Mouse (Mus musculus) hindbrain, embryonic 15.5 days (tissue): ENCODE measurements at regions not wholly inside any gene's neighbourhood (a gene's known extent, or its start where the extent isn't known, plus 50 kb on each side); places are given as distances from the start of the nearest gene placed in this dataset.

Experiments
- ATAC-seq: fragments of 200-750 bp; cut with Nextera tagmentation; 2 replicates; pipeline ENCODE4 v1.8.0; 2017; ENCODE audit warnings: low read depth, moderate number of reproducible peaks, moderate TSS enrichment; ENCODE audit not compliant: low FRiP score
- H3K27ac ChIP-seq: fragments of 300-500 bp; sonication (generic); replicated peaks from 2 replicates; pipeline ENCODE4 v1.5.1; 2015; ENCODE audit warnings: mild to moderate bottlenecking, inconsistent platforms
- H3K27me3 ChIP-seq: fragments of 300-500 bp; sonication (generic); 2 replicates; pipeline ENCODE4 v1.6.1; 2015; ENCODE audit warnings: control low read depth, inconsistent platforms
- H3K36me3 ChIP-seq: fragments of 300-500 bp; sonication (generic); 2 replicates; pipeline ENCODE4 v1.6.1; 2015; ENCODE audit warnings: control low read depth, inconsistent platforms
- H3K4me1 ChIP-seq: fragments of 300-500 bp; sonication (generic); replicated peaks from 2 replicates; pipeline ENCODE4 v1.6.1; 2015; ENCODE audit warnings: control low read depth, inconsistent platforms
- H3K4me2 ChIP-seq: fragments of 300-500 bp; sonication (generic); 2 replicates; pipeline ENCODE4 v1.6.1; 2015; ENCODE audit warnings: moderate library complexity, mild to moderate bottlenecking, inconsistent platforms
- H3K4me3 ChIP-seq: fragments of 300-500 bp; sonication (generic); 2 replicates; pipeline ENCODE4 v1.5.1; 2015; ENCODE audit warnings: mild to moderate bottlenecking, inconsistent platforms
- H3K9ac ChIP-seq: fragments of 300-500 bp; sonication (generic); 2 replicates; pipeline ENCODE4 v1.6.1; 2015; ENCODE audit warnings: inconsistent platforms
- H3K9me3 ChIP-seq: fragments of 300-500 bp; sonication (generic); 2 replicates; pipeline ENCODE4 v1.6.1; 2016; ENCODE audit warnings: control low read depth, inconsistent platforms
- WGBS: fragments of 180-500 bp; shearing (Covaris S2); methylation state at CpG from one replicate; pipeline ENCODE4 v1.1.7; 2015; 5-methylcytosine and 5-hydroxymethylcytosine counted together

DNA sequence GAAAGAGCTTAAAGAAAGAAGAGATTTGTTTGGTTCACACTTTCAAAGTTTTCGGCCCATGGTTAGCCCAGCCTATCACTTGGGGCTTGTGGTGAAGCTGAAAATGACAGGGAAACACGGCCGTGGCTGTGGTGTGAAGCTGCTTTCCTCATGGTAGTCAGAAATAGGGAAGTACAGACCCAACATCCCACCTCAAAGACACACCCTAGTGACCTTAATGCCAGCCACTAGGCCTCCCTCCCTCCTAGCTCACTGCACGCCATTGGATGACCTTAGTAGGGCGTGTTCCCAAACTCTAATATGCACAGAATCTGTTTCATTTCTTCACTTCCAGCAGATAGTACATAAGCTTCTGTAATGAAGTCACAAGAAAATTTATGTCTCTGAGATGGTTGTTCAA is 93.4 kb upstream of the Nxt1 start:
- H3K9ac ChIP-seq = no peak overlapping the region
- no peak overlapping the region for H3K4me2 ChIP-seq
- no peak overlapping the region for H3K4me3 ChIP-seq
- no peaks in the 10 kb centered on the region for H3K9me3 ChIP-seq
- H3K27me3 ChIP-seq = no peaks in the 10 kb centered on the region
- no peaks in the 10 kb centered on the region for H3K4me1 ChIP-seq
- H3K36me3 ChIP-seq = no peaks in the 10 kb centered on the region
- no peak overlapping the region for H3K27ac ChIP-seq
- ATAC-seq = no peak
- 89% methylated on average over 5 of the region's 5 CpGs for whole genome bisulfite sequencing

DNA sequence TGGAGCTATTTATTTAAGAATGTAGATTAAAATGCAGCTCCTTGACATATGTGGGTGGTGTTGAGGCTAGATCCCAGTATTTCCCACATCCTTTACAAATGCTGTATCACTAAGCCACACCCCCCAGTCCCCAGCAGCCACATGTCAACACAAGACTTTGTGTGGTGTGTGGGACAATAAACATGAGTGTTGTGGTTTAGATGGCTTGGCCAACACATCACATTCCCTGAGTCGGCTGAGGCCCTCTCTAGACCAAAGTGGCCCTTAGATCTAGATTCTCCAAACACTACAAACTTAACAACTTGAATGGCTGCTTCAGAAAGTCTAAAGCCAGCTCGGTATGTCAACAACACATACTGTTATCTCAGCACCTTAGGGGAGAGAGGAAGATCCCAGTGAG is 94.2 kb upstream of the Nxt1 start:
- ATAC-seq = no peak
- H3K9me3 ChIP-seq = no peaks in the 10 kb centered on the region
- no peak overlapping the region for H3K27ac ChIP-seq
- WGBS = 81% methylated on average over 2 of the region's 2 CpGs
- no peaks in the 10 kb centered on the region for H3K27me3 ChIP-seq
- H3K4me1 ChIP-seq = no peaks in the 10 kb centered on the region
- H3K4me3 ChIP-seq = no peak overlapping the region
- no peak overlapping the region for H3K9ac ChIP-seq
- H3K36me3 ChIP-seq = no peaks in the 10 kb centered on the region
- no peak overlapping the region for H3K4me2 ChIP-seq

DNA sequence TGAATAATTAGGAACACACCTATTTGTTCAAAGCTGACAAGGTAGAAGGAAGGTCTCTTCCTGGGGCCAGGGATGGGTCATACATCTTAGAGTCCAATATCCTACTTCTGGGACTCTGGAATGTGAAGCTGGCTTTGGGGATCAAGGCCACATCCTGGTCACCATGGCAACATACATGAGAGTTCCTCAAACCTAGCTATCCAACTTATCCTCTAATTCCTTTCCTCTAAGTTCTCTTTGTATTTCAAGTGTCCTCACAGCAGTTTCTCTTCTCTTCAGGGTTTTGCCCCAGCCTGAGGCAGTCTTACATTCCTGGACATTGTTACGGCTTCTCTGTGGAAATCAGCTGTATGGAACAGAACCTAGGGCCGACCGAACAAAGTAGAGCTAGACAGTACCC is 97.0 kb upstream of the Nxt1 start:
- H3K4me1 ChIP-seq = no peaks in the 10 kb centered on the region
- H3K27me3 ChIP-seq = no peaks in the 10 kb centered on the region
- H3K4me3 ChIP-seq = no peak overlapping the region
- H3K9ac ChIP-seq = no peak overlapping the region
- no peaks in the 10 kb centered on the region for H3K9me3 ChIP-seq
- no peak overlapping the region for H3K27ac ChIP-seq
- WGBS = 79% methylated on average over 3 of the region's 3 CpGs
- H3K4me2 ChIP-seq = no peak overlapping the region
- H3K36me3 ChIP-seq = no peaks in the 10 kb centered on the region
- ATAC-seq = no peak

DNA sequence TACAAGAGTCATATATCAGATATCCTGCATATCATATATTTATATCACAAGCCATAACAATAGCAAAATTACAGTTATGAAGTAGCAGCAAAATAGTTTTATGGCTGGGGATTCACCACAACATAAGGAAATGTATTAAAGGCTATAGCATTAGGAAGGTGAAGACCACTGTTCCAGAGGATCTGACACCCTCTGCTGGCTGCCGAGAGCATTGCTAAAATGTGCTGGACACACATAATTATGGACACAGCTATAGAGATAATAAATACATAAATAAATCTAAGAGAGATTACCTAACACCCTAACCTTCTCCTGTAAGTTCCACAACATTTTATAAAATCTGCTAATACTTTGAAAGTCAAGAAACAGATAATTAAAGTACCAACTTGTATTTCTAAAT is 100.2 kb upstream of the Nxt1 start:
- Histone ChIP-seq H3K9me3 (no peaks in the 10 kb centered on the region), H3K4me1 (no peaks in the 10 kb centered on the region), H3K4me3 (no peak overlapping the region), H3K9ac (no peak overlapping the region), H3K27me3 (no peaks in the 10 kb centered on the region), H3K4me2 (no peak overlapping the region), H3K36me3 (no peaks in the 10 kb centered on the region), H3K27ac (no peak overlapping the region)
- WGBS = 28% methylated on average over 1 of the region's 1 CpGs
- no peak for ATAC-seq

DNA sequence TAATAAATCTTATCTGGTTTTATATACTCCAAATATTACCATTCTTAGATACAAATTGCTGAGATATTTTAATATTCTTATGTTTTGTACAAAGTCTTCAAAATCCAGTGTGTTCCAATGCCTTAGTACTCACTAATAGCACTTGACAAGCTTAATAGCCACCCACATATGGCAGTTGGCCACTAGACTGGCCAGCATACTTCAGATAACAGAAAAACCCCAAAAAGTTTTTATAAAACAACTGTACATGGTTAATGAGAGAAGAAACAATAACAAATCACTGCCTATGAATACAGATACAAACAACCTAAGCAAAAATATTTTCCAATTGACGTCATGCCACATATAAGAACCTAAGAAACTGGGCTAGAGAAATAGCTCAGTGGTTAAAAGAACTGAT is 100.8 kb upstream of the Nxt1 start:
- H3K9me3 ChIP-seq = no peaks in the 10 kb centered on the region
- no peaks in the 10 kb centered on the region for H3K36me3 ChIP-seq
- H3K4me3 ChIP-seq = no peak overlapping the region
- no peak overlapping the region for H3K4me2 ChIP-seq
- no peak for ATAC-seq
- no peaks in the 10 kb centered on the region for H3K4me1 ChIP-seq
- WGBS = 94% methylated on average over 1 of the region's 1 CpGs
- no peak overlapping the region for H3K9ac ChIP-seq
- no peaks in the 10 kb centered on the region for H3K27me3 ChIP-seq
- no peak overlapping the region for H3K27ac ChIP-seq

DNA sequence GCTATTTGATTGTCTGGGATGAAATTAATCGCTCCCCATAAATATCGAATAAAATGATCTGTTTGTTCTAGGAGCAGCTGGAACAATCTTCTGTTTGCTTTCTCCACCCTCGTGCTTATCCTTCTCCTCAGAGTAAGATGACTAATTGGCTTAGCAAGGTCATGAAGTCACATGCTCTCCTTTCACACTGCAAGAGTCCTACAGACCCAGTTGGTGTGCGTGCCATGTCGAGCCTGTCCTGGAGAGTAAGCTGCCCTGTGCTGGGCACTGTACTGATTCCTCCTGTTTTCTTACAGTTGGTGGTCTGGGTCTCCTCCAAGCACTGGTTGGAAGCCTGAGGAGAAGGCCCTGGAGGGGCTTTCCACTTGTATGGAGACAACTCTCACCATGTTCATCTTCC is 101.4 kb upstream of the Nxt1 start:
- H3K4me1 ChIP-seq = no peaks in the 10 kb centered on the region
- ATAC-seq = no peak
- WGBS = 84% methylated on average over 5 of the region's 5 CpGs

DNA sequence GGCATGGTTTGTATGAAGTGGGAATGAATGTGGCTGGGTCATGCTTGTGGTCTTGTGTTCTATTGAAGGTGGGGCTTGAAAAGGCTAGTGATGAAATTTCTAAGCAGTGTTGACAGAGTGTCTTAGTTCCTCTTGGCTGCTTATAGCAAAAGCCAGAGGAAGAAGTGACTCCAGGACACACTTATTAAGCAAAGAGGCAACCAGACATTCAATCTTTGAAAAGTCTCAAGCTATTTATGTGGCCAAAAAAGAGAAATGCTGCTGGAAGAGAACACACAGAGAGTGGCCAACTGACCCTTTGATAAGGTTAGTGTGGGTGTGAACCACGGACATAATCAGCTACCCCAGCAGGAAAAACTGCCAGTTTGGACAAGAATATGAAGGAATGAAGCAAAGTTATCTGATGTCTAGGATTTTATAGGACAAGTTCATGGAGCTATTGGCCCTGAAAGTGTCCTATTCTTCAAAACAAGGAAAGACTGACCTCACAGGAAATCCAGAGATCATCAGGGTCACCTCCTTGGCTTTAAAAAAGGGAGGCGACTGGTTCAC is 104.4 kb upstream of the Nxt1 start:
- ATAC-seq = no peak
- H3K9me3 ChIP-seq = no peaks in the 10 kb centered on the region
- WGBS = 77% methylated on average over 2 of the region's 2 CpGs
- no peak overlapping the region for H3K4me3 ChIP-seq
- H3K9ac ChIP-seq = no peak overlapping the region
- H3K4me2 ChIP-seq = no peak overlapping the region
- no peaks in the 10 kb centered on the region for H3K36me3 ChIP-seq
- H3K4me1 ChIP-seq = no peaks in the 10 kb centered on the region
- H3K27me3 ChIP-seq = no peaks in the 10 kb centered on the region
- no peak overlapping the region for H3K27ac ChIP-seq

More for the DNA sequence above, 101.4 kb upstream of the Nxt1 start:
- Histone ChIP-seq H3K9ac (no peak overlapping the region), H3K36me3 (no peaks in the 10 kb centered on the region), H3K9me3 (no peaks in the 10 kb centered on the region), H3K4me2 (no peak overlapping the region), H3K27me3 (no peaks in the 10 kb centered on the region), H3K27ac (no peak overlapping the region), H3K4me3 (no peak overlapping the region)

DNA sequence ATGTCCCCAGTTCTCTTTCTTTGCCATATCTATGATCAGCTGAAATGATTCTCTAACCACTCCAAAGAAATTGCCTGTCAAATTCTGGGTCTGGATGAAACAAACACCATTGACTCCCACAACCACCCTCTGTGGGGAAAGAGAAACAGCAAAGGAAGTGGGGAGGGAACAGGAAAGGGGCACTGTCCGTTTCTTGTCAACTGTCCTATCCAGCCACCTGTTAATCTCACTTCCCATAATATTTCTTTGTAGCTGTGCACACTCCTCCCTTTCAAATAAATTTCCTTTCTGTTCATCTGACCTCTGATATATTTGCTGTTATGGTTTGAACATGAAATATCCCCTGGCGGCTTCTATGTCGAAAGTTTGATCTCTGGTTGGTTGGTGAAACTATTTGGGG is 109.0 kb upstream of the Nxt1 start:
- Histone ChIP-seq H3K4me2 (no peak overlapping the region), H3K36me3 (no peaks in the 10 kb centered on the region), H3K9ac (no peak overlapping the region), H3K27ac (no peak overlapping the region), H3K9me3 (no peaks in the 10 kb centered on the region), H3K27me3 (no peaks in the 10 kb centered on the region), H3K4me1 (no peaks in the 10 kb centered on the region), H3K4me3 (no peak overlapping the region)
- ATAC-seq = no peak
- WGBS = 80% methylated on average over 3 of the region's 3 CpGs

DNA sequence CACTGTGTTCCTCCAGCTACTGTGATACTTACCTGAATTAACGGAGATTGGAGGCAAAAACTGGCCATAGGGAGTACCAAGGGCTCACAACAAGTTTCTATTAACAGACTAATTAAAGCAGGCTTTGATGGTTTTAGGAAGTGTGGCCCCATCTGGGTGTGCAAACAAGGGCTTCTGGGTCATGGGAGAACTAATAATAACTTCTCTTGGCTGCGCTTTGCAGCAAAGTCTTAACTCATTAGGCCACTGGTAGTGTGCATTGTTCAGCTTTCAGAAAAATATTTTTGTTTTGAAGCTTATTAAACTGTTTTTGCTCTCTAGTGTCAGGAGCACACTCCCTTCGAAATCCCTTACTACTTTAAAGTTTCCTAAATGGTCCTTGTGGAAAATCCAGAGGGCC is 110.4 kb upstream of the Nxt1 start:
- Histone ChIP-seq H3K9me3 (no peaks in the 10 kb centered on the region), H3K9ac (no peak overlapping the region), H3K4me1 (no peaks in the 10 kb centered on the region), H3K4me3 (no peak overlapping the region), H3K27me3 (no peaks in the 10 kb centered on the region), H3K4me2 (no peak overlapping the region), H3K36me3 (no peaks in the 10 kb centered on the region), H3K27ac (no peak overlapping the region)
- no peak for ATAC-seq
- WGBS = 68% methylated on average over 3 of the region's 3 CpGs

DNA sequence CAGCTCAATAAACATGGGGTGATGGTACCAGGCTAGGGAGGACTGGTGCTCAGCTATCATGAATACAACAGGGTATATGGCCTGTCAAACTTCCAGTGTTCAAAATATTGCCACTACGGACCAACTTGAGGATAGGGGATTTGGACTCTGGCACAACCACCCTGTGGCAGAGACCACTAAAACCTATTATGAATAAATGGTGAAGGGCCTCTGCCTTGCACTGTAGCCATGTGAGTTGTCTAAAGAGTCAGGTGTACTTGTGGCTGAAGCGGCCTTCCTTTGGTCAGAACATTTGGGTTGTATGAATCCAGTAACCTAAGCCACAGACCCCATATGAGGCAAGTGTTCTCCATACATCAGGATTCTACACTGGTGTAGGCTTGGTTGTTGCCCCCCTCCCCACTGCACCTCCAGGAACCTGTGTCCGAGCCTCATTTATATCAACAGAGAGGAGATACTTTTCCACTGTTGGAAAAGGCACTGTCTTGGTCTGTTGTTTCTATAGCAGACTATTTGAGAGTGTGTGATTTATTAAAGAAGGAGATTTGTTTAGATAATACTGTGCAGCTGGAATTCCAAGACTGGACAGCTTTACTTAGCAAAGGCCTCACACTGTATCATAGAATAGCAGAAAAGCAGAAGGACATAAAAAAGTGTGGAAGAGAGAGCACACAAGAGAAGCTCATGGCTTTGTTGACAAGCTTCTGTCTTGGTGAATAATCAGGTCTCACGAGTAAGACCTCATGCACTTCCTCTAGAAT is 112.2 kb upstream of the Nxt1 start:
- Histone ChIP-seq H3K4me2 (no peak overlapping the region), H3K9me3 (no peaks in the 10 kb centered on the region), H3K27ac (no peak overlapping the region), H3K27me3 (no peaks in the 10 kb centered on the region), H3K36me3 (no peaks in the 10 kb centered on the region), H3K4me3 (no peak overlapping the region), H3K9ac (no peak overlapping the region), H3K4me1 (no peaks in the 10 kb centered on the region)
- 87% methylated on average over 4 of the region's 4 CpGs for WGBS
- no peak for ATAC-seq

DNA sequence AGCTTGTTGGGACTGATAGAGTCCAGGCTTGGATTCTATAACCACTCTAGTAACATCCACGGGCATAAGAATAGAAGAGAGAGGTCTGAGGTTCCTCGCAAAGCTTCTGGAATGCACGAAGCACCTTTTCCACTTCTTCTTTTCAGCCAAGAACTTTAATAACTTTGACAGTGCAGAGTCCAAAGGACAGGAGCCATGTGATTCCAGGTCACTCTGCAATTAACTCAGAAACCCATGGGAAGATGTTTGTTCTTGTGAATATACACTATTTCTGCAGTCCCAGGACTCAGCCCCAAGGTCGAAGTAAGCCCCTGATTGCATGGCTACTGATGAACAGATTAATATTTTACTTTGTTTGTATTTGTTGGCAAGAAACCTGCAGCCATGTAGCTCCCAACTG is 113.0 kb upstream of the Nxt1 start:
- Histone ChIP-seq H3K36me3 (no peaks in the 10 kb centered on the region), H3K4me1 (no peaks in the 10 kb centered on the region), H3K27me3 (no peaks in the 10 kb centered on the region), H3K4me2 (no peak overlapping the region), H3K9me3 (no peaks in the 10 kb centered on the region), H3K4me3 (no peak overlapping the region), H3K27ac (no peak overlapping the region), H3K9ac (no peak overlapping the region)
- WGBS = 88% methylated on average over 4 of the region's 4 CpGs
- ATAC-seq = no peak

DNA sequence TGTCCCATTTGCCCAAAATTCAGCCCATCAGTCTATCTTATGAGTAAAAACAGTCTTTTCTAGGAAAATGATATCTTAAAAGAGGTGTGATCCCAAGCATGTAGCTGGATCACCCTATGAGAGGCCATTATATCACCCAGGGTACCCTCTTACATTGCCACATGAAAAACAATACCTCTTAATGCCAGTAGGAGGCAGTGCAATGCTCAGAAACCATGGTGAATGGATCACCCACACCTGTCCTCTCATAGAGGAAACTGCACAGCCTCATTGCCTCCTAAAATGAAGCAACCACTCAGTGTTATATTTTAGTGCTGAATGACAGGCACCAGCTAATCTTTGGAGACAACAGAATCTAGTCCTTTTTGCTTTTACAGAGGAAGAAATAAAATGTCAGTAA is 114.0 kb upstream of the Nxt1 start:
- Histone ChIP-seq H3K4me1 (no peaks in the 10 kb centered on the region), H3K27me3 (no peaks in the 10 kb centered on the region), H3K4me2 (no peak overlapping the region), H3K9ac (no peak overlapping the region), H3K4me3 (no peak overlapping the region), H3K27ac (no peak overlapping the region), H3K9me3 (no peaks in the 10 kb centered on the region), H3K36me3 (no peaks in the 10 kb centered on the region)
- ATAC-seq = no peak

DNA sequence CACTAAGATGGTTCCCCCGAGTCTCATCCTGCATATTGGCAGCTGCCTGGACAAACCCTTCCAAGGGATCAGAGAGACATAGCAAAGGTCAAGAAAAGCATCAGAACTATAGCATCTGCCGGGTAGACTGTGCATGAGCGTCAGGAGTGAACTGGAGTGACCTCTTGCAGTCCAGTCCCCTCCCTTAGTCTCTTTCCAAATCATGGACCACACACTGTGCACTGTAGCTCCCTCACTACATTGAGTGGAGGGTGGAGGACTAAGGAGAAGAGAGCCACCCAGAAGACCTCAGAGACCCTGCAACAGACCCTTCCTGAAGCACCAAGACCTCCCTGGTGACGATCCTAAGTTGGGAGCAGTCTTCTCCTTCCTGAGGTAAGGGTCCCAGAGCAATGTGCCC is 107.8 kb upstream of the Cd93 start:
- WGBS = 87% methylated on average over 4 of the region's 4 CpGs
- H3K4me1 ChIP-seq = no peaks in the 10 kb centered on the region
- no peaks in the 10 kb centered on the region for H3K36me3 ChIP-seq
- no peak overlapping the region for H3K9ac ChIP-seq
- ATAC-seq = no peak
- no peak overlapping the region for H3K4me3 ChIP-seq
- H3K9me3 ChIP-seq = no peaks in the 10 kb centered on the region
- H3K4me2 ChIP-seq = no peak overlapping the region
- H3K27ac ChIP-seq = no peak overlapping the region
- H3K27me3 ChIP-seq = no peaks in the 10 kb centered on the region
